Mouse (Mus musculus): ENCODE results near the gene Smim13. TPM values are rescaled to one million over a fixed set of nuclear protein-coding genes. Genes with fewer than 3 reads are reported as not detected.
"Not testable (repeated sequence)": the region's sequence is repeated elsewhere in the genome, so short reads cannot be mapped to it uniquely, and the experiment has no call there.

Smim13 gene
- polyA plus RNA-seq (2015; fragmentation: Nextera tagmentation; extraction: Ambion mirVana): 22.4 and 22.7 TPM in 2 replicates

DNA sequence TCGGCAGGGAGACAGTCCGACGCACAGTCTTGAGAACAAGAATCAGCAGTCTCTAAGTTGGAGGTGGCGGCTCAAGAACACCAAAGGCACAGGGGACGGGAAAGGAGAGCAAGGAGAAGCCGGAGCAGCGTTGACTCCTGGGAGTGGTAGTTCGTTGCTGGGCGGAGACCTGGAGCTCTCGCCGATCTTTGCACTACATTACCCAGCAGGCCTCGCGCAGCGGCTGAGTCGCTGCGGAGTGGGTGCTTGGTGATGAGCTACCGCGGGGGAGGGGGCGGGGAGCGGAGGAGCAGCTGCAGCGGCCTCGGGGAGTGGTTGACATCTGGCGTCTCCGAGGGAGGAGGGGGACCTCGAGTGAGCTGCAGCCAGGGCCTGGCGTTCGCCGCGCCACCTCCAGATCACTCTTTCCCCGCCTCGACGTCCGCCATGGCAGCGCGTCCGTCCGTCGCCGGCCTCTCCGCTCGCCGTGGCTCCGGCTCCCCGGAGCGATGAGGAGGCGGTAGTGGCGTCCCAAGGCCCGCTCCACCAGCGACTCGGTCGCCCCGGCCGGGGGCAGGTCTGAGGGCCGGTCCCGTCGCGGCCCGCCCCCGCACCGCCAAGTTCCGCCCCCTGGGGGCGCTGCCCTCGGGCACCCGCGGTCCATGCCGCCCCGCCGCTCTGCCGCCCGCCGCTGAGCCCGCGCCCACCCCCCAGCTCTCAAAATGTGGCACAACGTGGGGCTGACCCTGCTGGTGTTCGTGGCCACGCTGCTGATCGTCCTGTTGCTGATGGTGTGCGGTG, at the start of gene Smim13:
Smim13 (plus strand) TSS at position 307 of the 780 bp plus-strand sequence.
- WGBS: under 1% methylated on average over 75 of the region's 78 CpGs
- ATAC-seq (ENCODE audit: low read depth): peak; percentile 99
- no peaks in the 10 kb centered on the region for H3K36me3 ChIP-seq
- H3K9ac ChIP-seq: peak within 1 kb of the TSS; percentile 84
- peak within 1 kb of the TSS; percentile 92 for H3K27ac ChIP-seq (replicated peaks)
- H3K4me2 ChIP-seq: peak within 1 kb of the TSS; percentile 71
- peaks cover 27% of the 10 kb centered on the region for H3K4me1 ChIP-seq (replicated peaks)
- H3K4me3 ChIP-seq: peak within 1 kb of the TSS; percentile 79
- no peaks in the 10 kb centered on the region for H3K9me3 ChIP-seq
- H3K27me3 ChIP-seq: no peaks in the 10 kb centered on the region

DNA sequence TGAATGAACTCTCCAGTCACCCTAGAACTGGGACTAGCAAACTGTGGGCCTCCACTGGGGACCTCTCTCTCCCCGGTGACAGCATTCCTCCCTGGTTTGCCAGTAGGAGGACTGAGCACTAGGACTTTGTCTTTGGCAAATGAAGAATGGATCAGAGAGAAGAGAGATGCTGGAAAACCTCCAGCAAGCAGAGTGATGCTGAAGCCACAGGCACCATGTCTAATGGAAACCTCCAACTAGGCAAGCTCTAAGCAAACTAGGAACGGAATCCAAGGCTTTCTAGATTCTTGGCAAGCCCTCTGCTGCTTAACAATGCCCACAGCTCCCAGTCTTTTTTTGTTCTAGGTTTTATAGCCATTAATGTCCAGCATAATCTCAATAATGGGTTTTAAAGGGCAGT, 48.8 kb upstream of the Smim13 start:
- H3K36me3 ChIP-seq: no peaks in the 10 kb centered on the region
- WGBS: 69% methylated on average over 2 of the region's 2 CpGs
- H3K27ac ChIP-seq (replicated peaks): no peak overlapping the region

DNA sequence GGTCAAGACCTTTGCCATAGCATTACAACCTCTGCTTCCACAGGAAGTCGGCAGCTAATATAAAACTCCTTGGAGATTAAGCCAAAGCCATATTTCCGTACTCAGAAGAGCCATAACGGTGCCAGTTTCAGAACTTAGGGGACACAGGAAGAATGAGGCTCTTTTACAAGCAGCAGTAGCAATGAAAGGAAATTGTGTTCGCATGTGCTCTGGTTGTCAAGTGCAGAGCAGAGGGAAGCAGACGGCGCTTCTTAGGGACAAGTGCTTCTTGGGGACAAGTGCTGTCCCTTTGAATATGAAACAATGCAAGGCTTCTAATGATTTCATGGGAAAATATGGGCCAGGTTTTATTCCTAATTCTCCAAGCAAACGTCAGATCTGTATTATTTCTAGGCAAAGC, 46.4 kb upstream of the Smim13 start:
- Histone ChIP-seq H3K9ac (no peak overlapping the region), H3K4me2 (no peak overlapping the region), H3K9me3 (no peaks in the 10 kb centered on the region), H3K4me1 (replicated peaks) (peaks cover 28% of the 10 kb centered on the region), H3K27me3 (no peaks in the 10 kb centered on the region), H3K36me3 (no peaks in the 10 kb centered on the region), H3K4me3 (no peak overlapping the region), H3K27ac (replicated peaks) (no peak overlapping the region)
- 44% methylated on average over 7 of the region's 7 CpGs for WGBS
- no peak for ATAC-seq (ENCODE audit: low read depth)

More for the DNA sequence above, 48.8 kb upstream of the Smim13 start:
- no peak overlapping the region for H3K4me2 ChIP-seq
- no peaks in the 10 kb centered on the region for H3K27me3 ChIP-seq
- peaks cover 28% of the 10 kb centered on the region for H3K4me1 ChIP-seq (replicated peaks)
- H3K9ac ChIP-seq: no peak overlapping the region
- no peak overlapping the region for H3K4me3 ChIP-seq
- no peaks in the 10 kb centered on the region for H3K9me3 ChIP-seq
- no peak for ATAC-seq (ENCODE audit: low read depth)

DNA sequence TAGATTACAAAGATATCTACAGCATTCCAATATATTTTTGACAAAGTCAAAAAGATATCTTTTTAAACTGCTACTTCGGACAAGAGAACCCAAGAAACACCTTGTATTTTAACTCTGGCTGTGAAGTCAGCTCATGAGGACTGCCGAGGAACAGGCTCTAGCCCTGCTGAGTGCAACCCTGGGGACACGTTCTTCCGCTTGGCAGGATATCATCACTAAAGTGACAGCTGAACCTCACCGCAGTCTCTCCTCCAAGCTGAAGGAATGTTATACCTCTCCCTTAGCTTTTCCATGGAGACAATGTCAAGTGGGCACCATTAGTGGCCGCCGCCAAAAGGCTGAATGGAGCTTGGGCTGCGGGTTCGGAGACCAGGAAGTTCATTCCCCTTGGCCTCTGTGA, 46.0 kb upstream of the Smim13 start:
- 0 out of 2 replicates have a peak, but pooled peaks have one; percentile 10 for ATAC-seq (ENCODE audit: low read depth)
- Histone ChIP-seq H3K27ac (replicated peaks) (no peak overlapping the region), H3K4me1 (replicated peaks) (peaks cover 28% of the 10 kb centered on the region), H3K4me3 (no peak overlapping the region), H3K4me2 (no peak overlapping the region), H3K9me3 (no peaks in the 10 kb centered on the region), H3K27me3 (no peaks in the 10 kb centered on the region), H3K9ac (no peak overlapping the region), H3K36me3 (no peaks in the 10 kb centered on the region)
- 60% methylated on average over 9 of the region's 9 CpGs for WGBS

DNA sequence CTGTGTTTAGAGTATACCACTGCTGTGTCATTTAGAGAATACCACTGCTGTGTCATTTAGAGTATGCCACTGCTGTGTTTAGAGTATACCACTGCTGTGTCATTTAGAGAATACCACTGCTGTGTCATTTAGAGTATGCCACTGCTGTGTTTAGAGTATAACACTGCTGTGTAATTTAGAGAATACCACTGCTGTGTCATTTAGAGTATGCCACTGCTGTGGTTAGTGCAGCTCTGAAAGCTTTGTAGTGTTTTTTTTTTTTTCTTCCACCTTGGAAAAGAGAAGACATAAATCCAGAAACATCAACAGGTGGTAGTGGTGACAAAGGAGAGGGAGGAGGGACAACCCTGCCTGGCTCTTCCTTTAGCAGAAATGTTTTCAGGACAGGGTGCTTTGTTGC, 44.1 kb upstream of the Smim13 start:
- H3K9ac ChIP-seq; H3K27me3 ChIP-seq; H3K4me2 ChIP-seq; H3K9me3 ChIP-seq; H3K27ac ChIP-seq (replicated peaks); H3K36me3 ChIP-seq; H3K4me3 ChIP-seq; ATAC-seq (ENCODE audit: low read depth): not testable (repeated sequence)
- peaks cover 28% of the 10 kb centered on the region for H3K4me1 ChIP-seq (replicated peaks)

DNA sequence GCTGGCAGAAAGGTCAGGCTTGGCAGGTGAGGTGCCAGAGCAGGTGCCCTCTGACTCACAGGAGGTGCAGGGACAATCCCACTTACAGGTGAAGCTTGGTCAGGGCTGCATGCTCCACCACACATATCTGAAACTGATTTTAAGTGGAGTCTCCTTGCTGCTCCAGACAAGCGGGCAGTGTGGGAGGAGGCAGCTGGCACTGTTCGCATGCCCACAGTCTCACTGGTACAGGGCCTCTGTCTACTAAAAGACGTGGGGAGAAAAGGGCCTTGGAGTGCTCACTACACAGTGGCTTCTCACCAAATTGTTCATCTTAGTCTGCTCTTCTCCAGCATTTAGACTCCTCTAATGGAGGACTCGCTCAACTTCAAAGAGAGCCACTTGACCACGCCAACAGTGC, 43.4 kb upstream of the Smim13 start:
- no peak for ATAC-seq (ENCODE audit: low read depth)
- Histone ChIP-seq H3K36me3 (no peaks in the 10 kb centered on the region), H3K9ac (no peak overlapping the region), H3K27me3 (no peaks in the 10 kb centered on the region), H3K27ac (replicated peaks) (no peak overlapping the region), H3K4me2 (no peak overlapping the region), H3K9me3 (no peaks in the 10 kb centered on the region), H3K4me1 (replicated peaks) (peaks cover 28% of the 10 kb centered on the region), H3K4me3 (no peak overlapping the region)
- 91% methylated on average over 5 of the region's 5 CpGs for WGBS

DNA sequence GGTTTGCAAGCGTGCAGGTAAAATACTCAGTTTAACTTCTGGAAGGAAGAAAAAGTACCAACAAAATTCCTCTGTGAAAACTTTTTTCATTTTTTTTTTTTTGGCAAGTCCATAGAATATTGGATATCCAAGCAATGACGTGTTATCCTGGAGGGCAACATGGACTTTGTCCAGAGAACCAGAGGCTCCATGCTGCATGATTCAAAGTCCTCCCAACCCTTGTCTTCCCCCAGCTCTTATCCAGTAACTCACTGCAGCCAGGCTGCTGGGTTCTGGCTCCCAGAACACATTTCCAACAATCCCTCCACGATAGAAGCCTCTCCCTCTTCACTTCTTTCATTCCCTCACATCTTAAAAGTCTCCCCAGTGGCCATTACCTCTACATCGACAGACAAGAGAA, 38.4 kb upstream of the Smim13 start:
- 74% methylated on average over 4 of the region's 4 CpGs for WGBS
- H3K36me3 ChIP-seq: no peaks in the 10 kb centered on the region
- H3K4me2 ChIP-seq: no peak overlapping the region
- no peak overlapping the region for H3K27ac ChIP-seq (replicated peaks)
- H3K9ac ChIP-seq: no peak overlapping the region
- H3K27me3 ChIP-seq: no peaks in the 10 kb centered on the region
- no peak overlapping the region for H3K4me3 ChIP-seq
- H3K4me1 ChIP-seq (replicated peaks): peaks cover 17% of the 10 kb centered on the region
- H3K9me3 ChIP-seq: no peaks in the 10 kb centered on the region
- no peak for ATAC-seq (ENCODE audit: low read depth)

DNA sequence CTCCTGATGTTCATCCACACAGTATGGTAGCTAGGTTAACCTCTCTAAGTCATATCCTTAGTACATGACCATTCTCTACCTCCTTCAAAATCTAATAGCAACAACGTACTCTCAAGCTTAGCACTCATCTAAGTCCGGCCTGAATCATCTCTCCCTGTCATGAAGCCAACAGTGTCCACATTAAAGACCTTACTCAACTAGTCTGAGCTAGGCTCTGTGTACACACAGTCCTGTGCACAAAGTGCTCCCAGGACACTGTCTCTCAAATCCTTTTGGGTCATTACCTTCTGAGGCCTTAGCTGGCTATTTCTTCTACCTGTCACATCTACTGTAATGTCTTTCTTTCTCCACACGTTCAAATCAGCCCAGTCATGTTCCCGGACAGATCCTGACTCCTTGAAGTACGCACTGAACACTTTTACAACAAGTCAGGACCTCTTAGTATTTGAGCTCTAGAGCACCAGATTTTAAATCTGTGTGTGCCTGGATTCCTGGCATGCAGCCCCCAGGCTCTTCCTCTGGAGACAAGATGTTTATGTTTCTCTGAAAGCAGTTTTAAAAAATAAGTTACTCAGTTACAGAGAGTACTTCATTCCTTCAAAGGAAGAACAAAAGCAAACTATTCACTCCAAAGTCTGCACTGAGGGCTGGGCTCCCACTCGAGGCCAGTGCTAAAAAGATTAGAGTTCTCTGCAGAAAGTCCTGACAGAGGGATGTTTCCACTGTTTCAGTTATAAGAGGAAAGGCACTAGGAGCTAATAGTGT, 36.9 kb upstream of the Smim13 start:
- no peak overlapping the region for H3K4me2 ChIP-seq
- no peaks in the 10 kb centered on the region for H3K36me3 ChIP-seq
- no peak for ATAC-seq (ENCODE audit: low read depth)
- WGBS: 75% methylated on average over 6 of the region's 6 CpGs
- peaks cover 17% of the 10 kb centered on the region for H3K4me1 ChIP-seq (replicated peaks)
- no peaks in the 10 kb centered on the region for H3K9me3 ChIP-seq
- H3K27me3 ChIP-seq: no peaks in the 10 kb centered on the region
- H3K9ac ChIP-seq: no peak overlapping the region
- no peak overlapping the region for H3K4me3 ChIP-seq
- no peak overlapping the region for H3K27ac ChIP-seq (replicated peaks)

DNA sequence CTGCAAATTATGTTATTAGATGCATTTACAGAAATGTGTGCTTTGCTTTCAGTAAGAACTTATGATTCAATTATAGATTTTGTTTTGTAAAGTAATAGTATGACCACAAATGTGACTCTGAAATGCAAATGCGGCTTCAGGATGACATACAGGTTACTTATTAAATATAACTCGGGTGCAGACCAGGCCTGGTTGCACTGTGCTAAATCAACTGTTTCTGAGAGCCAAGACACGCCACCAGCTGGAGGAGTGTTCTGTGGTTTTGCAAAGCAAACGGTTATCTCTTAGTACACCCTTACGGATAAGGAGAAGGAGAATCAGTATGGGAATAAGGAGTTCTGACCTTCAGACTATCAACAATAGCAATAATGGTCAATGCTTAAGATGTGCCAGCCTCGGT, 34.0 kb upstream of the Smim13 start:
- WGBS: 85% methylated on average over 6 of the region's 6 CpGs
- no peak overlapping the region for H3K4me2 ChIP-seq
- H3K27me3 ChIP-seq: no peaks in the 10 kb centered on the region
- no peak overlapping the region for H3K4me3 ChIP-seq
- ATAC-seq (ENCODE audit: low read depth): no peak
- H3K27ac ChIP-seq (replicated peaks): no peak overlapping the region
- H3K4me1 ChIP-seq (replicated peaks): peaks cover 31% of the 10 kb centered on the region
- H3K9me3 ChIP-seq: peaks cover 1% of the 10 kb centered on the region; the same call in 1 of the 2 replicates
- H3K36me3 ChIP-seq: no peaks in the 10 kb centered on the region
- no peak overlapping the region for H3K9ac ChIP-seq

DNA sequence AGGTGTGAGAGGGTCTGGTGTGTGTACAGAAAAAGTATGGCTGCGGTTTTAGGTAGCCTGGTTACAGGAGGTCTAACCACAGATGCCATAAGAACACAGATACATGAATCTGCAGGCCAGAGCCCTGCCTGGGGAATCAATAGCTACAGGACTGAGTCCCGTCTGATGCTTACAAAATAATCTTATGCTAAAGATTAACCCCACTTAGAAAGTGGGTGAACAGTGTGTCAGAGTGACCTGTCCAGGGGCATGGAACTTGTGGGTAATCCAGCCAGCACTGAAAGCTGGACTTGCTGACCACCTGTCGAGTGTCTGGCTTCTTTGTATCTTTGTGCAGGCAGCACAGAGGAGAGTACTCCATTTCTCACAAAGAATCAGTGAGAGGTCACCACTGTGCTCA, 33.4 kb upstream of the Smim13 start:
- H3K9ac ChIP-seq: no peak overlapping the region
- H3K36me3 ChIP-seq: no peaks in the 10 kb centered on the region
- no peak overlapping the region for H3K27ac ChIP-seq (replicated peaks)
- H3K4me1 ChIP-seq (replicated peaks): peaks cover 30% of the 10 kb centered on the region
- no peaks in the 10 kb centered on the region for H3K27me3 ChIP-seq
- no peak overlapping the region for H3K4me3 ChIP-seq
- 80% methylated on average over 3 of the region's 3 CpGs for WGBS
- no peak overlapping the region for H3K4me2 ChIP-seq
- ATAC-seq (ENCODE audit: low read depth): no peak
- peaks cover 7% of the 10 kb centered on the region; the same call in 1 of the 2 replicates for H3K9me3 ChIP-seq

DNA sequence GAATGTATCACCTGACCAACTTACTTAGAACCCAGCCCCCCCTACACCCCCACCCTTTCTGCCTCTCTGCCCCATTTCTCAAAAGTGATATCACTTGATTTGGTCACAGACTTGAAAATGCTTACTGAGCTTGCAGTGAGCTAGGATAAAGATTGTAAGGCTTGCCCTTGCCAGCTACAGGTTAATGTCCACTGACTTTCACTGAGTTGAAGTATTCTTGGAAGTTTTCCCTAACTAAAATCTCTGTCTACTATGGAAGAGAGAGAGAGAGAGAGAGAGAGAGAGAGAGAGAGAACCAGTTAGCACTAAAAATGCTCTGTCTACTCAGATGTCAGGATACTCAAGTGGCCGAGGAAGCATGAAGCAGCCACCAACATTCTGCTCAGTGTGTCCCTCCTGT, 30.6 kb upstream of the Smim13 start:
- Histone ChIP-seq H3K9ac (no peak overlapping the region), H3K9me3 (peaks cover 20% of the 10 kb centered on the region), H3K27me3 (no peaks in the 10 kb centered on the region), H3K4me2 (peak overlapping the region; percentile 59), H3K36me3 (no peaks in the 10 kb centered on the region), H3K4me1 (replicated peaks) (peaks cover 14% of the 10 kb centered on the region), H3K4me3 (peak overlapping the region; percentile 74), H3K27ac (replicated peaks) (no peak overlapping the region)
- no peak for ATAC-seq (ENCODE audit: low read depth)
- 41% methylated on average over 1 of the region's 1 CpGs for WGBS

DNA sequence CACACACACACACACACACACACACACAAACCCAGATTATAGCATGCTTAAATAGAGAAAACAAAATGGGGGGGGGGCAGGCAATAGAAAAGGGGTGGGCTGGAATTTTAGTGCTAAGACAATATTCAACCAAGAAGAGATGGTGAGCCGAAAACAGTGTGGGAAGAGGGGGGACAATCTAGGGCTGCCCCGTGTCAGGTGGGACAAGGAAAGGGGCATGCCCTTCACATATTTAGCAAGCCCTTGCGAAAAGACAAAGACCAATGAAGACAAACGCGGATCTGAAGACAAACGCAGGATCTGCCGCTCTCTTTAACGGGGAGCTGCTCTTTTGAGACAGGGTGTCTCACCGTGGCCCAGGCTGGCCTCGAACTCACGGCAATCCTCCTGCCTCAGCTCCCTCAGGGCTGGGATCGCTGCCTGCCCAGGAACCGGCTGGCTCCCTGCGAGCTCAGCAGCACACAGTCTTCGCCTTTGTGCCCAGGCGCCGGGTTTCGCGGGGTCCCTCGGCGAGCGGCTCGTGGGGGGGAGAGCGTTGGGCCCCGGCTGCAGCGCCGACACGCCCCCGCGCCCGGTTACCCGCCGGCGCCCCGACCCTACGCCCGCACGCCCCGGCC, 29.8 kb upstream of the Smim13 start:
- Histone ChIP-seq H3K4me1 (replicated peaks) (peaks cover 14% of the 10 kb centered on the region), H3K4me2 (peak overlapping the region; percentile 59), H3K4me3 (peak overlapping the region; percentile 74), H3K9ac (peak overlapping the region; percentile 91), H3K36me3 (no peaks in the 10 kb centered on the region), H3K9me3 (peaks cover 20% of the 10 kb centered on the region), H3K27me3 (no peaks in the 10 kb centered on the region), H3K27ac (replicated peaks) (peak overlapping the region; percentile 80)
- ATAC-seq (ENCODE audit: low read depth): peak; percentile 90
- 1% methylated on average over 39 of the region's 39 CpGs for WGBS

Data from neural tube, embryonic 13.5 days (tissue).